Mouse (Mus musculus) small intestine, adult 2 months (tissue): Measurements from ENCODE around the gene Col5a3. TPM values are rescaled to one million over a fixed set of nuclear protein-coding genes. Genes with fewer than 3 reads are reported as not detected.
A peak's percentile ranks its signal among the peaks of the same experiment; 100 is the strongest.

Experiments
- H3K27ac ChIP-seq: fragments of 200-500 bp; 2 replicates; pipeline ENCODE4 v1.5.1; 2012; ENCODE audit warnings: low read depth, low read length, control low read depth, inconsistent platforms; ENCODE audit not compliant: insufficient read depth
- H3K27me3 ChIP-seq: fragments of 200-500 bp; 2 replicates; pipeline ENCODE4 v1.6.1; 2012; ENCODE audit warnings: mild to moderate bottlenecking, moderate library complexity, low read length, inconsistent platforms; ENCODE audit not compliant: control insufficient read depth, insufficient read depth
- H3K36me3 ChIP-seq: fragments of 200-500 bp; 2 replicates; pipeline ENCODE4 v1.6.1; 2012; ENCODE audit warnings: mild to moderate bottlenecking, low read length, control low read depth, inconsistent platforms; ENCODE audit not compliant: control insufficient read depth, insufficient read depth
- H3K4me1 ChIP-seq: fragments of 200-500 bp; 2 replicates; pipeline ENCODE4 v1.6.1; 2012; ENCODE audit warnings: low read length, inconsistent platforms, mixed read lengths; ENCODE audit not compliant: control insufficient read depth, insufficient read depth, insufficient read length
- H3K4me3 ChIP-seq: fragments of 200-500 bp; 2 replicates; pipeline ENCODE4 v1.5.1; 2012; ENCODE audit warnings: low read depth, mild to moderate bottlenecking, control low read depth, inconsistent platforms, low read length, moderate library complexity
- CTCF ChIP-seq: fragments of 200-500 bp; IDR thresholded peaks from 2 replicates; pipeline ENCODE4 v1.5.1; 2012; ENCODE audit warnings: low read depth, mild to moderate bottlenecking, control low read depth, inconsistent platforms, low read length, moderate library complexity, mixed read lengths; ENCODE audit not compliant: insufficient replicate concordance, insufficient read length; ENCODE audit errors: extremely low read depth
- POLR2A ChIP-seq: fragments of 200-500 bp; IDR thresholded peaks from 2 replicates; pipeline ENCODE4 v1.6.1; 2012; ENCODE audit warnings: low read depth, mild to moderate bottlenecking, control low read depth, inconsistent platforms, low read length, moderate library complexity
- WGBS: fragments of 180-500 bp; shearing (Covaris S2); methylation state at CpG from one replicate; pipeline ENCODE4 v1.1.7; 2018; 5-methylcytosine and 5-hydroxymethylcytosine counted together
- polyA plus RNA-seq: library from polyadenylated mRNA; depleted of rRNA; stranded (reverse); fragments of >200 nt; gene quantifications from 2 replicates; pipeline ENCODE4 v1.2.3, GENCODE M21; 2012

Col5a3 gene
- polyA plus RNA-seq, 1 experiment: 2.1 TPM

- Histone ChIP-seq H3K27ac (no peak overlapping the region), H3K27me3 (no peaks in the 10 kb centered on the region; the same call in 1 of the 2 replicates), H3K36me3 (no peaks in the 10 kb centered on the region), H3K4me3 (no peak overlapping the region), H3K4me1 (no peaks in the 10 kb centered on the region)
- WGBS: 50% methylated on average over 5 of the region's 5 CpGs
- TF ChIP-seq POLR2A: no peak
Observed at GRCm38 (mm10) chr9:20805706-20806105, 9.2 kb downstream of the Col5a3 start.

DNA sequence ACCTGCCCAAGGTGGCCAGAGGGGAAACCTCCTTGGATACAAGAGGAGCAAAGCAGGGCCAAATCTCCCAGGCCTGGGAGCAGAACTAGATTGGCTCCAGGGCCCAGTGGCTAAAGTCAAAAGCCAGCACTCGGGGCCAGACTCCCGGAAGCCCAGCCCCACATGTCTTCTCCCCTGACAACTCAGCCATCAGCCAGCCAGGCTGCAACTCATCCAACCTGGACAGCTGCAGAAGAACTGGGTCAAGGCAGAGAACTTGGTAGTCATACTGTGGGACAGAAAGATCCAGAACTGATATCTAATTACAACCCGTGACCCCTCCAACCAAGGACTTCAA lies 9.7 kb downstream of the Col5a3 start:
- 81% methylated on average over 3 of the region's 3 CpGs for WGBS
- Histone ChIP-seq H3K27me3 (no peaks in the 10 kb centered on the region; the same call in 1 of the 2 replicates), H3K36me3 (no peaks in the 10 kb centered on the region), H3K4me1 (no peaks in the 10 kb centered on the region), H3K27ac (no peak overlapping the region), H3K4me3 (no peak overlapping the region)
- no peak for TF ChIP-seq CTCF

DNA sequence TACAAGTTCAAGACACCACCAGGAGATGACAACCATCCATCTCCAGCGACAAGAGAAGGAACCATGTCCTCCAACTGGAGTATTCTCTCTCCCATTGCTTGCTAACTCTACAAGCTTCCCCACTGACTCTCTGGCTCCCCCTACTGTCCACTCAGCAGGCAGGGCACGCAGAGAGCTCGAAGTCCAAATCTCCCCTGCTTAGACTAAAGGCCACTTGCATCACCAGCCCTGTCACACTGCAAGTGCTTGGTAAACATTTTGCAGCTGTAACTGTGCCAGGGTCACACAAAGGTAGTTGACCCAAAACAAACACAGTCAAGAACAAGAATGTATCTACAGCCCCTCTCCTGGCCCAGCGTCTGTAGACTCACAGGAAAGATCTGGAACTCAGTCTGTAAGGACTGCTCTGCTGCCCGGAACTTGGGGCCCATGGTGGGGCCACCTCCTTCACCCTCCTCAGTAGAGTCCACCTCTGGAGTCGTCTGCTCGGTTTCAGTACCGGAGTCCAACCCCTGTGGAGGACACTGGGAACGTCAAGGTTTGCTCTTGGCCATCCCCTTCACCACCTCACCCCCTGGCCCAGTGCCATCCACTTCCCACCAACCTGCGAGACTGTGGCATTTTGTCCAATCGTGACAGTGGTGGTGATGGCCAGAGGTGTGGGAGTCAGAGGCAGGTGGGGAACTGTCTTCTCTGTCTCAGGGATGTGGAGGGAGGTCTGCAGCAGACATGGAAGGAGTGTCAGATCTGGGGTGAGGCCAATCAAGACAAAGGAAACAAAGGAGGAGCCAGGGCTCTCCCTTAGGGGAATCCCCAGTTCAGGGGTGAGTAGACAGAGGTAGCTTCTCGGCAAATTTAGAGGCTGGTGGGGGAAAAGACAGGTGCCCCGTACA lies 10.4 kb downstream of the Col5a3 start:
- H3K27ac ChIP-seq: no peak overlapping the region

GRCm38 (mm10) chr9:20794108-20794806 lies 20.6 kb downstream of the Col5a3 start:
- 24% methylated on average over 7 of the region's 7 CpGs for WGBS
- Histone ChIP-seq H3K36me3 (no peaks in the 10 kb centered on the region), H3K4me1 (no peaks in the 10 kb centered on the region), H3K4me3 (no peak overlapping the region), H3K27me3 (peaks cover 3% of the 10 kb centered on the region; the same call in 1 of the 2 replicates), H3K27ac (no peak overlapping the region)
- no peak for TF ChIP-seq CTCF
- no peak for TF ChIP-seq POLR2A

More for the DNA sequence above, 10.4 kb downstream of the Col5a3 start:
- 51% methylated on average over 13 of the region's 13 CpGs for WGBS
- H3K4me3 ChIP-seq: no peak overlapping the region
- H3K27me3 ChIP-seq: no peaks in the 10 kb centered on the region; the same call in 1 of the 2 replicates
- H3K4me1 ChIP-seq: no peaks in the 10 kb centered on the region
- H3K36me3 ChIP-seq: no peaks in the 10 kb centered on the region
- peak; percentile 78; the same call in 1 of the 2 replicates for TF ChIP-seq CTCF
- no peak for TF ChIP-seq POLR2A

- Histone ChIP-seq H3K4me1 (no peaks in the 10 kb centered on the region), H3K27me3 (peaks cover 3% of the 10 kb centered on the region; the same call in 1 of the 2 replicates), H3K27ac (no peak overlapping the region), H3K36me3 (no peaks in the 10 kb centered on the region), H3K4me3 (no peak overlapping the region)
- TF ChIP-seq CTCF (no peak), POLR2A (no peak)
- 64% methylated on average over 3 of the region's 3 CpGs for WGBS
Observed at GRCm38 (mm10) chr9:20790345-20790744, 24.5 kb downstream of the Col5a3 start.

DNA sequence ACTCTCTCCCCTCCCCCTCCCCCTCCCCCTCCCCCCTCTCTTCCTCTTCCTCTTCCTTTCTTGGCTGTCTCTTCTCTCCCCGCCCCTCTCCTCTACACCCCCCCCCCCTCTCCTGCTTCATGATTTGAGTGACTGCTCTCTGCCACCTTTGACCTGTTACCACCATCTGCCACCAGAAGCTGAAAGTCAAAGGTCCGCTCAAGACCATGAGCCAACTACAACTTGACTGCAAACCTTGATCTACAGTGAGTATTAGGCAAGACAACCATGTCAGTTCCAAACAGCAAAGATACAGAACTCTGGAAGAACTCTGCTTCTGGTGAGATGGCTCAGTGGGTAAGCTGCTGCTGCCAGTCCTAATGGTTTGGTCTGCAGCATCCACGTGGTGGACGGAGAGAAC lies 25.2 kb downstream of the Col5a3 start:
- Histone ChIP-seq H3K27ac (no peak overlapping the region), H3K4me3 (no peak overlapping the region), H3K27me3 (peaks cover 3% of the 10 kb centered on the region; the same call in 1 of the 2 replicates), H3K36me3 (no peaks in the 10 kb centered on the region), H3K4me1 (no peaks in the 10 kb centered on the region)
- WGBS: 74% methylated on average over 3 of the region's 4 CpGs
- TF ChIP-seq POLR2A (no peak), CTCF (no peak)

- TF ChIP-seq CTCF (no peak), POLR2A (no peak)
- Histone ChIP-seq H3K4me3 (no peak overlapping the region), H3K27me3 (no peaks in the 10 kb centered on the region), H3K27ac (no peak overlapping the region), H3K36me3 (no peaks in the 10 kb centered on the region), H3K4me1 (no peaks in the 10 kb centered on the region)
- 73% methylated on average over 8 of the region's 8 CpGs for WGBS
Observed at GRCm38 (mm10) chr9:20787992-20788391, 26.9 kb downstream of the Col5a3 start.

- WGBS: 72% methylated on average over 6 of the region's 6 CpGs
- Histone ChIP-seq H3K36me3 (no peaks in the 10 kb centered on the region), H3K4me1 (no peaks in the 10 kb centered on the region), H3K4me3 (no peak overlapping the region), H3K27me3 (no peaks in the 10 kb centered on the region), H3K27ac (no peak overlapping the region)
- TF ChIP-seq CTCF: no peak
- no peak for TF ChIP-seq POLR2A
Observed at GRCm38 (mm10) chr9:20785055-20785454, 29.8 kb downstream of the Col5a3 start.
